Mouse (Mus musculus) E14TG2a.4 (cell line): ENCODE results near the gene Cpne8.

ENCODE experiments used
- H3K27me3 ChIP-seq: 2 replicates; pipeline ENCODE4 v1.6.1; 2014; ENCODE audit warnings: low read length, control low read depth; ENCODE audit not compliant: insufficient read depth
- H3K36me3 ChIP-seq: 2 replicates; pipeline ENCODE4 v1.6.1; 2014; ENCODE audit warnings: low read length, control low read depth; ENCODE audit not compliant: insufficient read depth
- H3K4me1 ChIP-seq: replicated peaks from 2 replicates; pipeline ENCODE4 v1.6.1; 2014; ENCODE audit warnings: low read depth, low read length, control low read depth
- H3K4me3 ChIP-seq: replicated peaks from 2 replicates; pipeline ENCODE4 v1.5.1; 2014; ENCODE audit warnings: mild to moderate bottlenecking, low read length
- H3K9me3 ChIP-seq: 2 replicates; pipeline ENCODE4 v1.6.1; 2014; ENCODE audit warnings: low read length, control low read depth
- CTCF ChIP-seq: conservative IDR thresholded peaks from 2 replicates; pipeline ENCODE4 v1.5.1; 2014; ENCODE audit warnings: low read length
- NANOG ChIP-seq: IDR thresholded peaks from 2 replicates; pipeline ENCODE4 v1.6.1; 2014; ENCODE audit warnings: borderline replicate concordance, low read length, mixed read lengths
- POU5F1 ChIP-seq: IDR thresholded peaks from 2 replicates; pipeline ENCODE4 v1.6.1; 2014; ENCODE audit warnings: low read length, borderline replicate concordance

Cpne8 gene

GRCm38 (mm10) chr15:90669494-90669893, 9.7 kb downstream of the Cpne8 start:
- no peaks in the 10 kb centered on the region for H3K4me1 ChIP-seq
- no peaks in the 10 kb centered on the region for H3K9me3 ChIP-seq
- no peaks in the 10 kb centered on the region for H3K36me3 ChIP-seq
- no peak overlapping the region for H3K4me3 ChIP-seq
- no peak for TF ChIP-seq CTCF
- no peaks in the 10 kb centered on the region for H3K27me3 ChIP-seq

- no peaks in the 10 kb centered on the region for H3K4me1 ChIP-seq
- H3K4me3 ChIP-seq, result no peak overlapping the region
- TF ChIP-seq POU5F1, result no peak
- TF ChIP-seq NANOG, result no peak
- no peak for TF ChIP-seq CTCF
- no peaks in the 10 kb centered on the region for H3K27me3 ChIP-seq
- H3K9me3 ChIP-seq, result no peaks in the 10 kb centered on the region
- H3K36me3 ChIP-seq, result no peaks in the 10 kb centered on the region
Measured at GRCm38 (mm10) chr15:90666893-90667292, 12.3 kb downstream of the Cpne8 start.

GRCm38 (mm10) chr15:90664615-90665014, 14.6 kb downstream of the Cpne8 start:
- Histone ChIP-seq H3K9me3 (no peaks in the 10 kb centered on the region), H3K36me3 (no peaks in the 10 kb centered on the region), H3K27me3 (no peaks in the 10 kb centered on the region), H3K4me3 (no peak overlapping the region), H3K4me1 (no peaks in the 10 kb centered on the region)
- no peak for TF ChIP-seq CTCF
- TF ChIP-seq NANOG, result no peak
- no peak for TF ChIP-seq POU5F1

GRCm38 (mm10) chr15:90663631-90664030, 15.6 kb downstream of the Cpne8 start:
- no peak for TF ChIP-seq POU5F1
- TF ChIP-seq NANOG, result no peak
- no peak for TF ChIP-seq CTCF
- no peaks in the 10 kb centered on the region for H3K9me3 ChIP-seq
- no peaks in the 10 kb centered on the region for H3K36me3 ChIP-seq
- H3K4me3 ChIP-seq, result no peak overlapping the region
- H3K27me3 ChIP-seq, result no peaks in the 10 kb centered on the region
- no peaks in the 10 kb centered on the region for H3K4me1 ChIP-seq

- H3K4me1 ChIP-seq, result no peaks in the 10 kb centered on the region
- H3K27me3 ChIP-seq, result no peaks in the 10 kb centered on the region
Measured at GRCm38 (mm10) chr15:90660723-90661122, 18.5 kb downstream of the Cpne8 start.

GRCm38 (mm10) chr15:90658053-90658452, 21.2 kb downstream of the Cpne8 start:
- no peaks in the 10 kb centered on the region for H3K9me3 ChIP-seq
- no peaks in the 10 kb centered on the region for H3K36me3 ChIP-seq
- no peak overlapping the region for H3K4me3 ChIP-seq
- H3K27me3 ChIP-seq, result no peaks in the 10 kb centered on the region
- TF ChIP-seq NANOG (no peak), CTCF (no peak), POU5F1 (no peak)
- no peaks in the 10 kb centered on the region for H3K4me1 ChIP-seq

More at GRCm38 (mm10) chr15:90660723-90661122, 18.5 kb downstream of the Cpne8 start:
- no peak overlapping the region for H3K4me3 ChIP-seq
- H3K36me3 ChIP-seq, result no peaks in the 10 kb centered on the region
- TF ChIP-seq CTCF (no peak), NANOG (no peak), POU5F1 (no peak)
- H3K9me3 ChIP-seq, result no peaks in the 10 kb centered on the region

GRCm38 (mm10) chr15:90656521-90656920, 22.7 kb downstream of the Cpne8 start:
- no peak for TF ChIP-seq NANOG
- H3K4me1 ChIP-seq, result no peaks in the 10 kb centered on the region
- H3K4me3 ChIP-seq, result no peak overlapping the region
- no peaks in the 10 kb centered on the region for H3K36me3 ChIP-seq
- no peaks in the 10 kb centered on the region for H3K9me3 ChIP-seq
- H3K27me3 ChIP-seq, result no peaks in the 10 kb centered on the region

GRCm38 (mm10) chr15:90647011-90647577, 32.1 kb downstream of the Cpne8 start:
- Histone ChIP-seq H3K27me3 (no peaks in the 10 kb centered on the region), H3K4me1 (no peaks in the 10 kb centered on the region), H3K9me3 (peaks cover 37% of the 10 kb centered on the region), H3K4me3 (no peak overlapping the region), H3K36me3 (no peaks in the 10 kb centered on the region)
- TF ChIP-seq CTCF (no peak), NANOG (no peak), POU5F1 (no peak)

- Histone ChIP-seq H3K36me3 (no peaks in the 10 kb centered on the region), H3K4me1 (no peaks in the 10 kb centered on the region), H3K9me3 (peaks cover 37% of the 10 kb centered on the region), H3K27me3 (no peaks in the 10 kb centered on the region), H3K4me3 (no peak overlapping the region)
- TF ChIP-seq POU5F1 (no peak), NANOG (no peak), CTCF (no peak)
Measured at GRCm38 (mm10) chr15:90646326-90646725, 32.9 kb downstream of the Cpne8 start.
